ENCODE assay signal across 26 mouse cellular contexts in genomic region chr7:126249146-126249545, GRCm38 (mm10). TPM values are rescaled to one million over a fixed set of nuclear protein-coding genes. Genes with fewer than 3 reads are reported as not detected.
DNase-seq lines count a peak whose midpoint lies in the region; ATAC-seq and TF ChIP-seq lines count a peak whose summit lies in the region.
"Had no signal": no experiment of that assay in that cellular context is flagged by ENCODE, and none has a peak within 500 bp of the region (broad histone marks: within the 10 kb centered on the region; RNA-seq: fewer than 3 reads in every experiment).

No protein-coding gene starts in this region.

- no peaks in the 10 kb centered on the region for H3K79me2 ChIP-seq in myocyte (ENCODE audit: control insufficient read depth, insufficient read depth)

- H3K4me1 ChIP-seq in heart, embryonic 11.5 days (ENCODE audit: control insufficient read depth, insufficient read depth, low read length): 0 out of 2 replicates have a peak, but pooled peaks cover 15% of the 10 kb centered on the region
- peaks cover 11% of the 10 kb centered on the region for H3K4me1 ChIP-seq in heart, postnatal 0 days (ENCODE audit: control insufficient read depth, insufficient read depth)
- H3K4me1 ChIP-seq: liver, embryonic 13.5 days had no signal

- intact Hi-C loops in heart, postnatal 14 days (cut with DNase I): no loop called here
- intact Hi-C loops in heart, postnatal 10 days (cut with DNase I): loop anchor here (2.0 kb wide), 1 partner anchor 32 kb away; no protein-coding TSS in a partner anchor

- no peak overlapping the region for H3K9ac ChIP-seq in heart, embryonic 11.5 days (ENCODE audit: low read depth, low read length)
- H3K9ac ChIP-seq in heart, postnatal 0 days (replicated peaks; ENCODE audit: low read depth, low read length): peak overlapping the region; percentile 66
- H3K9ac ChIP-seq: embryonic facial prominence, embryonic 15.5 days; liver, embryonic 13.5 days; midbrain, embryonic 13.5 days; neural tube, embryonic 12.5 days had no signal

- H3K27ac ChIP-seq in heart, embryonic 11.5 days (ENCODE audit: low read depth, low read length): no peak overlapping the region
- H3K27ac ChIP-seq in heart, postnatal 0 days (ENCODE audit: low read depth): peak overlapping the region; percentile 68; the same call in 1 of the 2 replicates
- H3K27ac ChIP-seq: embryonic facial prominence, embryonic 15.5 days; forebrain, embryonic 15.5 days; hindbrain, embryonic 10.5 days; layer of hippocampus, adult 2 months; limb, embryonic 13.5 days; liver, embryonic 13.5 days; midbrain, embryonic 13.5 days; neural tube, embryonic 12.5 days had no signal

- no peak for TF ChIP-seq CTCF in heart, postnatal 0 days (IDR thresholded peaks at IDR 0.05; ENCODE audit: low read depth)

- 0 out of 2 replicates have a peak, but pooled peaks cover 2% of the 10 kb centered on the region for H3K27me3 ChIP-seq in heart, embryonic 11.5 days (ENCODE audit: control insufficient read depth, insufficient read depth, low read length)
- no peaks in the 10 kb centered on the region for H3K27me3 ChIP-seq in heart, postnatal 0 days (ENCODE audit: control insufficient read depth, insufficient read depth, low read length)
- H3K27me3 ChIP-seq in myocyte (ENCODE audit: control insufficient read depth, insufficient read depth, insufficient read length): peaks cover 33% of the 10 kb centered on the region
- H3K27me3 ChIP-seq: forebrain, embryonic 15.5 days; neural tube, embryonic 12.5 days had no signal

- no peaks in the 10 kb centered on the region for H3K36me3 ChIP-seq in heart, embryonic 11.5 days (ENCODE audit: control insufficient read depth, insufficient read depth, low read length)
- no peaks in the 10 kb centered on the region for H3K36me3 ChIP-seq in heart, postnatal 0 days (replicated peaks; ENCODE audit: control insufficient read depth, insufficient read depth, low read length)
- no peaks in the 10 kb centered on the region for H3K36me3 ChIP-seq in myocyte (ENCODE audit: control insufficient read depth, insufficient read depth)
- H3K36me3 ChIP-seq: embryonic facial prominence, embryonic 15.5 days; forebrain, embryonic 15.5 days; hindbrain, embryonic 10.5 days; limb, embryonic 13.5 days; liver, embryonic 13.5 days; midbrain, embryonic 13.5 days; neural tube, embryonic 12.5 days had no signal

- TF ChIP-seq EP300 in heart, postnatal 0 days (IDR thresholded peaks at IDR 0.05; ENCODE audit: low read depth): no peak

- 71% methylated on average over 5 of the region's 5 CpGs for WGBS in heart, embryonic 11.5 days (ENCODE audit: insufficient replicate concordance)
- 59% methylated on average over 5 of the region's 5 CpGs for WGBS in heart, postnatal 0 days

- H3ac ChIP-seq in myocyte (ENCODE audit: control insufficient read depth, insufficient read length): no peak overlapping the region

- no peaks in the 10 kb centered on the region for H3K9me3 ChIP-seq in heart, embryonic 11.5 days (replicated peaks; ENCODE audit: control insufficient read depth, low read length)
- H3K9me3 ChIP-seq in heart, postnatal 0 days (replicated peaks; ENCODE audit: control insufficient read depth, low read length): no peaks in the 10 kb centered on the region
- H3K9me3 ChIP-seq: embryonic facial prominence, embryonic 15.5 days; forebrain, embryonic 15.5 days; hindbrain, embryonic 10.5 days; limb, embryonic 13.5 days; liver, embryonic 13.5 days; megakaryocyte, embryonic 14.5 days; midbrain, embryonic 13.5 days; neural tube, embryonic 12.5 days had no signal

- peak overlapping the region; percentile 63 for H3K4me2 ChIP-seq in heart, embryonic 11.5 days
- peak overlapping the region; percentile 65 for H3K4me2 ChIP-seq in heart, postnatal 0 days (ENCODE audit: low read depth, low read length)
- peak overlapping the region; percentile 65 for H3K4me2 ChIP-seq in myocyte (ENCODE audit: low read depth)
- H3K4me2 ChIP-seq: embryonic facial prominence, embryonic 15.5 days; liver, embryonic 13.5 days had no signal

- DNase-seq in cerebellum, adult 8-10 months: peak; percentile 40
- DNase-seq in cerebellum, postnatal 25 days: no peak
- DNase-seq in heart, postnatal 14 days: no peak
- DNase-seq in heart, postnatal 0 days (ENCODE audit: low spot score): no peak
- DNase-seq in heart, postnatal 10 days: no peak
- DNase-seq: adrenal gland, postnatal 14 days; gastrocnemius, postnatal 25 days; kidney, postnatal 25 days; layer of hippocampus, postnatal 36 days; liver, embryonic 13.5 days; lung, adult 2 months; lung, postnatal 14 days; retina, postnatal 1 day; thymus, postnatal 14 days had no signal

- peak overlapping the region; percentile 33; the same call in 1 of the 2 replicates for H3K4me3 ChIP-seq in heart, embryonic 11.5 days (ENCODE audit: low read depth, low read length)
- H3K4me3 ChIP-seq in heart, postnatal 0 days (ENCODE audit: low read depth, low read length): peak overlapping the region; percentile 55
- peak overlapping the region; percentile 25 for H3K4me3 ChIP-seq in myocyte
- H3K4me3 ChIP-seq: forebrain, embryonic 15.5 days; layer of hippocampus, adult 2 months; liver, embryonic 13.5 days; midbrain, embryonic 13.5 days had no signal

- ATAC-seq in heart, embryonic 11.5 days (replicated peaks; ENCODE audit: insufficient number of reproducible peaks, low FRiP score, low TSS enrichment): no peak
- no peak for ATAC-seq in heart, postnatal 0 days (ENCODE audit: insufficient read depth, low read depth)
- ATAC-seq: CD4-positive, CD25-positive, alpha-beta regulatory T cell, adult 4 months; forebrain, embryonic 15.5 days; intestine, postnatal 0 days; midbrain, embryonic 13.5 days had no signal

- no peak for TF ChIP-seq POLR2A in myocyte (IDR thresholded peaks at IDR 0.05; ENCODE audit: insufficient read length, low read depth)

TF ChIP-seq in myocyte, 11 proteins besides CTCF, POLR2A, EP300 and RAD21:
- TF ChIP-seq E2F4 (IDR thresholded peaks at IDR 0.05; ENCODE audit: insufficient read depth): no peak
- no peak for TF ChIP-seq REST (IDR thresholded peaks at IDR 0.05; ENCODE audit: insufficient read depth, insufficient read length)

RNA-seq across cellular contexts. Expression of gene Sbk1, which starts 23.3 kb away (rescaled TPM):
- polyA plus RNA-seq in heart, embryonic 11.5 days (2014; fragmentation: Nextera tagmentation; extraction: Ambion mirVana): 16.7 and 17.6 TPM in 2 replicates
- 10 to 100 TPM; 77.7 to 82.2 TPM for total RNA-seq in heart, postnatal 14 days (2021)
- total RNA-seq in heart, postnatal 0 days (2014; rRNA removed; ENCODE audit: low replicate concordance): 42.0 and 48.9 TPM in 2 replicates
- polyA plus RNA-seq in heart, postnatal 0 days (2015; fragmentation: Nextera tagmentation; extraction: Ambion mirVana): 14.9 and 17.4 TPM in 2 replicates
- total RNA-seq in heart, postnatal 10 days (2021): 10 to 100 TPM; 68.7 to 77.1 TPM
- polyA plus RNA-seq in myocyte (2012; fragmentation: generic; extraction: Trizol): 16.1 TPM

RNA-seq across cellular contexts. Expression of gene Xpo6, which starts 48.8 kb away (rescaled TPM):
- polyA plus RNA-seq in heart, embryonic 11.5 days (2014; fragmentation: Nextera tagmentation; extraction: Ambion mirVana): 39.9 and 44.3 TPM in 2 replicates
- total RNA-seq in heart, postnatal 14 days (2021): 10 to 100 TPM; 34.8 to 36.3 TPM
- total RNA-seq in heart, postnatal 0 days (2014; rRNA removed; ENCODE audit: low replicate concordance): 52.9 and 78.8 TPM in 2 replicates
- 12.3 and 14.2 TPM in 2 replicates for polyA plus RNA-seq in heart, postnatal 0 days (2015; fragmentation: Nextera tagmentation; extraction: Ambion mirVana)
- total RNA-seq in heart, postnatal 10 days (2021): 10 to 100 TPM; 39.7 to 41.4 TPM
- 36.4 TPM for polyA plus RNA-seq in myocyte (2012; fragmentation: generic; extraction: Trizol)
